Mouse (Mus musculus): Measurements from ENCODE around the gene Zc3h14. TPM values are rescaled to one million over a fixed set of nuclear protein-coding genes. Genes with fewer than 3 reads are reported as not detected.

The Zc3h14 gene
- polyA plus RNA-seq, 1 experiment from 2014 or later = 105 TPM

DNA sequence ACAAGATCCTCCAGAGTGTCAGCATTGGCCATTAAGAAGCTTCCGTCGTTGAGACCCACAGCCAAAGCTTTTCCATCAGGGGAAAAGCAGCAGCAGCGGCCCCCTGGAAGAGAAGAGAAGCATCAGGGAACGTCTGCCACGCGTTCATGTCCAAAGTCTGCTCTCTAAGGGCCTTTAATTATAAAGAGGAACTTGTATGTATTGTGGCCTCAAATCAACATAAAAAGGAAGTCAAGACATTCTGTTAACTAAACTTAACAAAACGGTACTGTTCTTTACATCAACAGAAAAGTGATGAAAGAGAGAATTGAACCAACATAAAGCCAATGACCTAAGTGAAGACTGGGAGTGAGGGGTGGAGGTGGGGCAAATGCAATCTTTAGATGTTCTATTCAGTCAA, 84.4 kb downstream of the Zc3h14 start:
- Histone ChIP-seq H3K36me3 (replicated peaks) (peaks cover 5% of the 10 kb centered on the region; the same call in 1 of the 2 replicates), H3K27me3 (replicated peaks) (no peaks in the 10 kb centered on the region), H3K4me1 (no peaks in the 10 kb centered on the region), H3K4me3 (no peak overlapping the region), H3K9ac (no peak overlapping the region), H3K9me3 (no peaks in the 10 kb centered on the region), H3K27ac (no peak overlapping the region), H3K4me2 (no peak overlapping the region)
- 91% methylated on average over 7 of the region's 7 CpGs for WGBS
- ATAC-seq (replicated peaks) = no peak

DNA sequence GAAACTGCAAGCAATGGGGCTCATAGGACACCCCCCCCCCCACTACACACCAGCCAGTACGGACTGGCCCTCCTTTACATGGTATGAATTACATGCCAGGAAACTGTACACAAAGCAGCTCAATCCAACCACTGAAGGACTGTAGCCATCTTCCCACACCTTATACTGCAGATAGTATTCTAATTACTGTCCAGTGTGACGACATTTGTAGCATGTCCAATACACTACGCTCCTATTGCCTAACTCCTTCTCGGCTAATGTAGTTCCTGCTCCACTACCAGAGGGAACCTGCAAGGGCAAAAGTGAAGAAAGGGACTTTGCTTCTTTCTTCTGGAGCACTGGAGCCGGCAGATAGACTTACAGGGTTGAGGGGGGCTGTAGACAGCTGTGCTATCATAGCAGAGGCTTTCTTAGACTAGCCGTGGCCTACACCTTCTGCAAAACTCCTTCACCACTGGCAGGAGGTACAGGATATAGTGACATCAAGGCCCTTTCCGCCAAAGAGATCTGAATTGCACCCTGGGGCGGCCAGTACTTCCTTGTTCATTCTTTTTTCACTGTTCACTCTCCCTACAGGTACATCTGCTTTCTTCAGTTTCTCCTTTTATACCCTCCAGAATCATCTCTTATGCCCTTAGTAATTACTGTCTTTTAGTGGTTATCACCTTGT, 86.3 kb downstream of the Zc3h14 start:
- Histone ChIP-seq H3K4me1 (no peaks in the 10 kb centered on the region), H3K27ac (no peak overlapping the region), H3K9ac (no peak overlapping the region), H3K36me3 (replicated peaks) (peaks cover 8% of the 10 kb centered on the region), H3K4me3 (no peak overlapping the region), H3K9me3 (no peaks in the 10 kb centered on the region), H3K4me2 (no peak overlapping the region), H3K27me3 (replicated peaks) (no peaks in the 10 kb centered on the region)
- 92% methylated on average over 8 of the region's 8 CpGs for WGBS
- ATAC-seq (replicated peaks) = no peak

DNA sequence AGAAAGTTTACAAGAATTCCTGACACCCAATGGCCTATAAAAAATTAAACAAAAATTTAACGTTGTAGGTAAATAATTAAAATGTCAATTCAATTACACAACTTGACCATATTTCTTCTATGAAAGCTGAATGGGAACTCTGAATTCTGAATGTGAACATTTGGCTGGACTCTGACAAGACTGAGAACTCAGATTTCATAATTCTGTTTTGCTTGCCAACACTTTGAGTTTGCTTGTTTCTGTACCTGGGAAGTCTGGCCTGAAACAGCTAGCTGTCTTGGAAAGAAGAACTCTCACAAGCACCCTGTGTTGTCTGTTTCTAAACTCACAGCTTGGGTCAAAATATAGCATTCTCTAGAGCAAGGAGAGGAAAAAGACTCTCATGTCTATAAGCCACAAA, 87.1 kb downstream of the Zc3h14 start:
- Histone ChIP-seq H3K4me2 (no peak overlapping the region), H3K9ac (no peak overlapping the region), H3K27ac (no peak overlapping the region), H3K27me3 (replicated peaks) (no peaks in the 10 kb centered on the region), H3K9me3 (no peaks in the 10 kb centered on the region), H3K4me3 (no peak overlapping the region), H3K36me3 (replicated peaks) (peaks cover 8% of the 10 kb centered on the region), H3K4me1 (no peaks in the 10 kb centered on the region)
- no peak for ATAC-seq (replicated peaks)
- 85% methylated on average over 1 of the region's 1 CpGs for WGBS

DNA sequence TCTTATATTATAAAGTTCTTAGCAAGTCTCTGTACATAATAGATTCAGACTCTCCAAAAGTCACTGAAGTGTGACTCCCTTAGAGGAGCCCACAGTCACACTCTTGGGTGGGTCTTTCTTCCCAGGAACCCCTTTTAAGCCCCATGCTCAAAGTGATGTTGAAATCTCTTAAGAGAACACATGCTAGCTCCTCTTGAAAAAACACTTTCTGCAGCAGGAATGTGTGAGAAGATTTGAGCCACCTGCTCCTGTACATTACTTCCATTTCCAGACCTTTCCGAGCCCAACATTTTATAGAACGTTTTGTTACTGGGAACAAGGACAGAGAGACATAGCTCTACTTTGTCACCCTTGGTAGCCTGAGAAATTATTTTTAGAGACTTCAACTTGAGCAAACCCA, 88.1 kb downstream of the Zc3h14 start:
- Histone ChIP-seq H3K27ac (no peak overlapping the region), H3K36me3 (replicated peaks) (peaks cover 8% of the 10 kb centered on the region), H3K4me1 (no peaks in the 10 kb centered on the region), H3K9me3 (no peaks in the 10 kb centered on the region), H3K27me3 (replicated peaks) (no peaks in the 10 kb centered on the region), H3K4me3 (no peak overlapping the region), H3K4me2 (no peak overlapping the region), H3K9ac (no peak overlapping the region)
- no peak for ATAC-seq (replicated peaks)
- 93% methylated on average over 2 of the region's 2 CpGs for WGBS

DNA sequence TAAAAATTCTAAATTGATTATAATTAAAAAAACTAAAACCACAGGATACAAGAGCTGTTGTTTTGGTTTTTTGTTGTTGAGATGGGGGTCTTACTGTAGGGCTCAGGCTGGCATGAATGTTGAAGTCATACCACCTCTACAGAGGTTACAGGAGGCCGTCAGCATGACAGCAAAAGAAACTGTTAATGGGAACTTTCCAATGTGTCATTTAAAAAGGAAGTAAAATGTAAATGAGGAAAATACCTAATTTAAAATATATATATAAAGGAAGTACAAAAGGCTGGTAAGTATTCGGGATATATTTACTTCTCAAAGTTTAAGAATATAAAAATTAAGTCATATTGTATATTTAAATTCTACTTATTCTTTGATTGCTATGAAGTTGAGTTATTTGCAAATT, 88.7 kb downstream of the Zc3h14 start:
- H3K4me3 ChIP-seq = no peak overlapping the region
- H3K36me3 ChIP-seq (replicated peaks) = peaks cover 8% of the 10 kb centered on the region
- no peak for ATAC-seq (replicated peaks)
- no peaks in the 10 kb centered on the region for H3K9me3 ChIP-seq
- no peaks in the 10 kb centered on the region for H3K27me3 ChIP-seq (replicated peaks)
- H3K4me2 ChIP-seq = no peak overlapping the region
- no peaks in the 10 kb centered on the region for H3K4me1 ChIP-seq
- no peak overlapping the region for H3K9ac ChIP-seq
- whole genome bisulfite sequencing = 93% methylated on average over 2 of the region's 2 CpGs
- no peak overlapping the region for H3K27ac ChIP-seq

Other genes with a start within 250 kb of the Zc3h14 start
- gene Kcnk10, start 168.7 kb upstream of the Zc3h14 start, polyA plus RNA-seq (2015; fragmentation: Nextera tagmentation; extraction: Ambion mirVana) = 44.7 and 50.8 TPM in 2 replicates
- gene Spata7, start 118.8 kb upstream of the Zc3h14 start, polyA plus RNA-seq (2015; fragmentation: Nextera tagmentation; extraction: Ambion mirVana) = 32.0 and 34.4 TPM in 2 replicates
- gene Ptpn21, start 9.6 kb upstream of the Zc3h14 start, polyA plus RNA-seq (2015; fragmentation: Nextera tagmentation; extraction: Ambion mirVana) = 4.7 and 5.0 TPM in 2 replicates
- 27.9 and 28.9 TPM in 2 replicates for gene Eml5, start 154.5 kb downstream of the Zc3h14 start, polyA plus RNA-seq (2015; fragmentation: Nextera tagmentation; extraction: Ambion mirVana)
- gene Ttc8, start 173.6 kb downstream of the Zc3h14 start, polyA plus RNA-seq (2015; fragmentation: Nextera tagmentation; extraction: Ambion mirVana) = 36.8 and 39.3 TPM in 2 replicates

All from midbrain, embryonic 15.5 days (tissue).